Mouse (Mus musculus) thymus, adult 18-20 months (tissue): ENCODE results near the gene Ephx4.

Experiments
- DNase-seq, 2 experiments: peaks; one replicate each; pipeline ENCODE4 v3.0.0; 2022; ENCODE audit warnings: mixed read lengths in 2 of 2

Ephx4 gene

GRCm38 (mm10) chr5:107436185-107436584 is 33.6 kb downstream of the Ephx4 start:
- no peak for DNase-seq

- no peak for DNase-seq
These were observed 34.2 kb downstream of the Ephx4 start for GRCm38 (mm10) chr5:107436587-107437209.

- DNase-seq, result peak; percentile 81 to 84
These were observed 35.1 kb downstream of the Ephx4 start, which contains the start of gene Btbd8 for GRCm38 (mm10) chr5:107437464-107438281. TSS of gene Btbd8 (plus strand) at chr5:107437997.

GRCm38 (mm10) chr5:107438353-107438752 is 35.8 kb downstream of the Ephx4 start:
- no peak for DNase-seq

GRCm38 (mm10) chr5:107441881-107442280 is 39.3 kb downstream of the Ephx4 start:
- DNase-seq, result no peak

GRCm38 (mm10) chr5:107444251-107444650 is 41.7 kb downstream of the Ephx4 start:
- no peak for DNase-seq

- no peak for DNase-seq
These were observed 45.4 kb downstream of the Ephx4 start for GRCm38 (mm10) chr5:107447977-107448376.

GRCm38 (mm10) chr5:107448784-107449183 is 46.2 kb downstream of the Ephx4 start:
- no peak for DNase-seq

- no peak for DNase-seq
These were observed 47.1 kb downstream of the Ephx4 start for GRCm38 (mm10) chr5:107449620-107450019.

GRCm38 (mm10) chr5:107450299-107450698 is 47.8 kb downstream of the Ephx4 start:
- no peak for DNase-seq

GRCm38 (mm10) chr5:107462147-107463076 is 59.9 kb downstream of the Ephx4 start:
- no peak for DNase-seq

GRCm38 (mm10) chr5:107466501-107466900 is 64.0 kb downstream of the Ephx4 start:
- DNase-seq, result no peak

- no peak for DNase-seq
These were observed 64.6 kb downstream of the Ephx4 start for GRCm38 (mm10) chr5:107467098-107467497.

- DNase-seq, result no peak
These were observed 68.2 kb downstream of the Ephx4 start for GRCm38 (mm10) chr5:107470600-107471329.
